Mouse (Mus musculus) embryo, embryonic 9.5 days (tissue): ENCODE measurements around the gene Tradd.
"Not testable (repeated sequence)": the region's sequence is repeated elsewhere in the genome, so short reads cannot be mapped to it uniquely, and the experiment has no call there.

Source experiments
- DNase-seq: peaks from one replicate; pipeline ENCODE4 v3.0.0-alpha.2; 2017; ENCODE audit errors: extremely low spot score

Tradd gene

DNA sequence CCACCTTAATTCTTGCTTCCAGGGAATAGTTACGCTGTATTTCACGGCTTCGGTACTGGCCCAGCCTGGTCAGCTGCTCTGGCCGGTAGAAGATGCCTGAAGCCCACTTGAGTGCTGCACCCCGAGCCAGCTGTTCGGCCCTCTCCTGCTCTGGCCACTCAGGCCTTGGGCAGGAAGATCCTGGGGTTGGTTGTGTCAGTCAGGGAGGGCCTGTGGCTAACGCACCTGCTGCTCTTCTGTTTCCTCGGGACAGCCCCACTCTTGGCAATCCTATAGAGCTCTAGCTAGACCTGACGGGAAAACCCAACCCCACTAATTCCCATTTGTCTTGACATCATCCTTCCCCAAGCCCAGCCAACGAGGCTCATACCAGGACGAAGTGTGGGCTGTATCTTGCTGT lies 30.8 kb upstream of the Tradd start:
- DNase-seq, result no peak

DNA sequence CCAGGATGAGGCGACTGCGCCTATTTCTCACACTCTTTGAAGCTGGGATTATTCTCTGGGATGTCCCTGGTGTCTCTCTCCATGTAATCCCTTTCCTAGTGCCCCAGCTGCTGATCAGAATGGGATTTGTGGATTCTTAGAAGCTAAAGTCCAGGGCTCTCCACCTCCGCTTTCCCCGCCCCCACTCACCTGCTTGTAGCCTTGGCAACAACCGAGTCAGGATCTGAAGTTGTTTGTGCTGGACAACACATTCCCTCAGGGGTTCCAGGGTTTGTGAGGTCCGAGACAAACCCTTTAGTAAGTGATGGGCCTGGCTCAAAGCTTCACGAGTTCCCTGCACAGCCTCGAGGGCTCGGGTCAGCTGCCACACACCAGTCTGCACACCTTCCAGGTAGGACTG lies 30.4 kb upstream of the Tradd start:
- no peak for DNase-seq

DNA sequence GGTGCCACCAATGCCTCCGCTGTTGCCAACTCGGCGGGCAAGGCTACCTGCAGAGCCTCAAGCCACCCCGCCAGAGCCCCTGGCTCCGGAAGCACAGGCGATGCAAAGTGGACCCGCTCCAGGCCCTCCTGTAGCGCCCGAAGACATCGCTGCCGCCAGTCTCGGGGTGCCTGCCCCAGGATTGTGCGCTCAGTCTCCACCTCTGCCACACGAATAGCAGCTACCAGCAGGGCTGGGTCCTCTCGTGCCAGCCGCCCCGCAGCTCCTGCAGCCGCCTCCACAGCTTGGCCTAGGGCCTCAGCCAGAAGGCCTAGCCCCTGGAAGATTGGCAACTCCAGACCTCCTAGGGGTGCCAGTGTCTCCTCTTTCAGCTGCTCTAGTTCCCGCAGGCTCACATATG lies 29.0 kb upstream of the Tradd start:
- DNase-seq, result no peak

DNA sequence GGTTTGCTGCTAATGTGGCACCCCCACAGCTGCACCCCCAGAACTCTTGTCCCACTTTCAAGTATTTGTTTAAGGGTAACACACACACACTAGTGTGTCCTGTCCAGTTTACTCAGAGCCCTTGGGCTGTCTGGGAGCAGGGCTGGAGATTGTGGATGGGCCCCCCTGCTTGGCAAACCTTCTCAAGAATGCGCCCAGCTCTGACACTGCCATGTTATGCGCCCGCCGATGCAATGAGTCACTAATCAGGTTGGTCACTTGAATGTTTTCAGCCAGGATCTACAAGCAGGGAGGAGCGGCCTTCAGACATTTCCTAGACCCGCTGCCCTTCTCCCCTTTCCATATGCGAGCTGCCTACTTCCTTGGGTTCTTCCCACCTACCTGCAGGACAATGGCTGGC lies 28.1 kb upstream of the Tradd start:
- DNase-seq, result no peak

DNA sequence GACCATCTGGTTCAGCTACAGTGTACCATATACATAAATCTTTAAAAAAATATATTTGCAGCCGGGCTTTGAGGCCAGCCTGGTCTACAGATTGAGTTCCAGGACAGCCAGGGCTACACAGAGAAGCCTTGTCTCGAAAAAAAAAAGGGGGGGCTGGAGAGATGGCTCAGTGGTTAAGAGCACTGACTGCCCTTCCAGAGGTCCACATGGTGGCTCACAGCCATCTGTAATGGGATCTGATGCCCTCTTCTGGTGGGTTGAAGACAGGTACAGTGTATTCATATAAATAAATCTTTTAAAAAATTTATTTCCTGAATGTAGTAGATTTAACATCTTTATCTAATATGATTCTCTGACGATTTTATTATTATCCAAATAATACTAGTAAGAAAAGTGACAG lies 27.4 kb upstream of the Tradd start:
- DNase-seq, result not testable (repeated sequence)

DNA sequence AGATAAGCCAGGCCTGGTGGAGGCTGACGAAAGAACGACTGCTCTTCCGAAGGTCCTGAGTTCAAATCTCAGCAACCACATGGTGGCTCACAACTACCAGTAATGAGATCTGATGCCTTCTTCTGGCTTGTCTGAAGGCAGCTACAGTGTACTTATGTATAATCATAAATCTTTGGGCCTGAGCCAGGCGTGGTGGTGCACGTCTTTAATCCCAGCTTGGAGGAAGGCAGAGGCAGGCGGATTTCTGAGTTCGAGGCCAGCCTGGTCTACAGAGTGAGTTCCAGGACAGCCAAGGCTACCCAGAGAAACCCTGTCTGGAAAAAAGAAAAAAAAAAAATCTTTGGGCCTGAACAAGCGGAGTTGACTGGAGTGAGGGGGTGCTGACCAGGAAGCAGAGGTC lies 27.0 kb upstream of the Tradd start:
- not testable (repeated sequence) for DNase-seq

DNA sequence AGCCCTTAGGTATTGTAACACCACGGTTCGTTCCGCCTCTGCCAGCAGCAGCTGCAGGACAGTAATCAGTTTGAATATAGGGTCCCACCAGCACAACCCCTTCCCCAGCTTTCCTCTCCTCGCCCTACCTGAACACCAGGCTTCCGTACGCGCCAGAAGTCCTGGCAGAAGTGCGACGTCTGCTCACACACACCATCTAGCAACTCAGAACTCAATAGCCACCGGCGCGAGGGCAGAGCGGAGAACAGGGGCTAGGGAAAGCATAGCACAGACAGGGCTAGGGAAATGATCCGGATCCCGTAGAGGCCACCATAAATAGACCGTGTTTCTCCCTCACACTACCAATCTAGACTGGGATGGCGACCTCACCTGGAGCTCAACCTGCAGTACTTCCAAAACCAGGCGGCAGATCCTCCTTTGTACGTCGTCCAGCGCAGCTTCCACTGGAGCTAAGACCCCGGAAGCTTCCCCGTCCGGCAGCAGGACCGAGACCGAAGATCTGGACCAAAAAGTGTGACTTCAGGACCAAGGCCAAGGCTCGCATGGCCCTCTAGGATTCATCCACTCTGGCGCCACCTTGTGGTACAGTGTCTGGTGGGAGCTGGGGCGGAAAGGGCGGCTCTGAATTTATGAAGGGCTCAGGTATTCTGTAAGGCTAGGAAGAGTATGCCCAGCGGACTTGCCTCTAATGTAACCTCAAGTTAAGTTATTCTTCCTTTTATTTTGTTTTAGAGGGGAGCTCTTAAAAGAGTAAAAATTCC lies 26.3 kb upstream of the Tradd start:
- DNase-seq, result peak; percentile 85

DNA sequence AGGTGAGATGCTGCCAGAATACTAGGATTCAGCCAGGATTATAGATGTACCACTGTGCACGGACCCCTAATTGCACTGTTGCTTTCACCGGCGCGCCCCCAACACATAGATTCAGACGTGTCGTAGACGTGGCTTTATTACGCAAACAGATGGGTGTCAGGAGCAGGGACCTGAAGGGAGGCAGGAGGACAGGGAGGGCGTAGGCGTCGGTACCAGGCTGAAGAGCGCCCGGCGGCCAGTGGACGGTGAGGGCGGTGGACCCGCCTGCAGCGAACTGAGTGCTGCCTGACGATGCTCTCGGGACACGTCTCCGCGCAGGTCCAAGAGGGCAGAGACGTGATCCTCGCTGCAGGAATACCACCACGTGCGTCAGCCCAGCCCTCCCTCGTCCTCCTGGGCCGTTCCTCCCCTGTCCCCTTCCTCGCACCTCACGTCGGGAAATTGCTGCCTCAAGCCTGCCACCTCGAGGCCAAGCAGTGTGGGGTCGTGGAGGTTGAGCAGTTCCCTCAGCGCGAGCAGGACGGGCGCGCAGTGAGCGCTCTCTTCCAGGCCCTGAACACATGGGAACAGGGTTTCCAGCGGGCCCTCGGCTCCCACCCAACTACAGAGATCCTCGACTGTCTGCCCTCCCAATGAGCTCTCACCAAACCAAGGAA lies 25.5 kb upstream of the Tradd start, which contains the start of gene 4931428F04Rik:
TSS of gene 4931428F04Rik (minus strand) at position 60 of the 656 bp plus-strand sequence.
- DNase-seq, result peak; percentile 62

DNA sequence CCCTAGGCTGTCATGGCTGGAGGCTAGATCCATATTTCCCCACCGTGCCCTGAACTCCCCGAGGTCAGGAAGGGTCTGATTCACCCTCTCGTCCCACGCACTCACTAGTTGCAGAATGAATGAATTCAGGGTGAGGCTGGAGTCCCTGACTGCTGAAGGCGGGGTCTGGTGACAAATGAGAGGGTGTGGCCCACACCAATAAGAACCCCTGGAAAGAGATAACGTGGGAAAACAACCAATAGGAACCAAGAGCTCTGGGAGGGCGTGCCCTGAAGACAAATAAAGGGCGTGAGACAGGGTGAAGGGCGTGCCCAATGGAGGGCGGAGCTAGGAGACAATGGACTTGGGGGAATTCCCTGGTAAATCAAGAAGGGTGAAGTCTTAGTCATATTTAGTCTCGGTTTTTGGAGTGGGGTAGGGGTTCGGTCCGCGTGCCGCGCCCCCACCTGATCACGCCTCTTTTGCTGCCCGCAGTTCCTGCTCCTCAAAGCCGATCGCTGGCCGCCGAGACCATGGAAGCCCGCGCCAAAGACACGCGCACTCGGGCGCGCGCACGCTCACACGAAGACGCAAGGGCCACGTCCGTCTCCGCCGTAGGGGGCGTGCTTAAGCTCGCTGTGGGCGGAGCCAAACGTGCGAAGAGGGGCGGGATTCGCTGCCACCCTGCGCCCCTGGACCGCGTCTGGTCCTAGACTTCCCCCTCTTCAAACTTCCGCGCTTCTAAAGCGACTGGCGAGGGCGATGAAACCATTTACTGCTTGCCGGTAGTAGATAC lies 24.7 kb upstream of the Tradd start:
- peak; percentile 94 for DNase-seq

DNA sequence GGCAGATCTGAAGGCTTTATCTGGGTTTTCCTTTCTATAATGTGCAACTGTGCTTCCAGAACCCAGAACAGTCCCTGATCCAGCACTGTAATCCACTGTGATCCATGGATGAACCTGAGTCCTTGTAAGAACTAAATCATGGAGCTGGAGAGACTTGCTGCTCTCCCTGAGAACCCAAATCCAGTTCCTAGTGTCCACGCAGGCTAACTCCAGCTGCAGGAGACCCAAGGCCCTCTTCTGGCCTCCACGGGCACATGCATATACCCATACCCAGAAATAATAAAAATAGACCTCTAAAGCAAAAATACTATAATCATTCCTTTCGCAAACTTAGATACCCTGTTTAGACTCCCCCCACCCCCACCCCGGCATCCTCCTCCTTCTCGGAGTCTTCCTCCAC lies 23.8 kb upstream of the Tradd start:
- no peak for DNase-seq

DNA sequence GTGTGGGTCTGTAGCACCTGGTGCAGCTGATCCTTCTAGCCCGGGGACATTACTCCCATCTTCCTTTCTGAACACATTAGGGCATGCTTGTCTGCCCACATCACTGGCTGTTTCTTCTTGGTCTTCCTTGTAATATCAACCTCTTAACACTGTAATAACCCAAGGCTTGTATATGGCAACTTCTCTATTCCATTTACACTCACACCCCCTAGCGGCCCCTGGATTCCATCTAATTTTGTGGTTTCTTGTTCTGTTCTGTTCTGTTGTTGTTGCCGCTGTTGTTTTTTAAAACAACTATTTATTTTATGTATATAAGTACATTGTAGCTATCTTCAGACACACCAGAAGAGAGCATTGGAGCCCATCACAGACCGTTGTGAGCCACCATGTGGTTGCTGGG lies 22.5 kb upstream of the Tradd start:
- no peak for DNase-seq

DNA sequence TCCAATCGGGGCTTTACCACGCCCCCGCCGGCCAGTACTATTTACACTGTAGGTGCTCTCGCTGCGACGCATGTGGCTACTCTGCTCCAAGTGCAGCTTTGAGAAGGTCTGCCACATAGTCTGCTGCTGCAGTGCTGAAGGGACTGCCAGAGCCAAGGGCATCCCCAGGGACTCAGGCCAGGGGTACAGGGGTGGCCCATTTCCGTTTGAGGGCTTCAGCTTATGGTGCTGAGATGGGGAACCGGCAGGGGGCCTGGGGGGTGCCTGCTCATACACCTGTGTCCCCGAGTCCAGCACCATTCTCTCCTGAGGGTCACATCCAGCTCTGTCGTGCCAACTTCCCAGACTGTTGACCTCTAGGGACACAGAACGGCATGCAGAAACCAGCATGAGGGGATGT lies 21.1 kb upstream of the Tradd start:
- no peak for DNase-seq

DNA sequence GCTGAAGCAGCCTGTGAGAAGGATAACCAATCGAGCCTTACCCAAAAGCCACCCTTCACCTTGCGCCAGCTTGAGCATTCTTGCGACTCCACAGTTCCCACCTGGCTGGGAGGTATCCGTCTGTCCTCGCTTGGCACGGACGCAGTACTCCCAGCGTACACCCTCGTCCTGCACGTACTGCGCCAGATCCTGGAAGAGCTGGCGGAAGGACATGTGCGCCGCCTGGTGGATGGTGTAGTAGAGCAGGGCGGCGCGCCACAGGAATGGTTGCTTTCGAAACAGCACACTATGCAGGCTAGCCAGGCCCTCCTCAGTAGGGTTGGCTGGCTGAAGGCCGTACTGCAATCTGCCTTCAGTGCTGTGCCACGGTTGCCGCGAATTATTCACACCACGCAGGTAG lies 18.7 kb upstream of the Tradd start:
- DNase-seq, result peak; percentile 42

DNA sequence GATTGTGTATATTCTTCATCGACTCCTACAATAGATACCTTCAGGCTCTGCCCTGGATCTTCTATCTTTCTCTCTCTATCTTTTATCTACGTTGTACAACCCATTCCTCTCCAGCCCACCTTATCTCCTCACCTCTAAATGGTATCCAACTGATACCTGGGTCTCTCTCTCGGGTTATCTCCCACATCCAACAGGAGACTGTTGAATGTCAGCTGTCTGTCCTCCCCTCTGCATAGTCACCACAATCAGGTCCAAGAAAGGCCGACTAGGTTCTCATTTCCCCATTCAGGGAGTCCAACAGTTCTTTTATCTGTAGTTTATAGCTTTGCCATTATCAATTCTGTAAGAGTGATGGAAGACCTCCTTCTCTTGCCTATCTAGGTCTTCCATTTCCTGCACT lies 17.8 kb upstream of the Tradd start:
- DNase-seq, result no peak

DNA sequence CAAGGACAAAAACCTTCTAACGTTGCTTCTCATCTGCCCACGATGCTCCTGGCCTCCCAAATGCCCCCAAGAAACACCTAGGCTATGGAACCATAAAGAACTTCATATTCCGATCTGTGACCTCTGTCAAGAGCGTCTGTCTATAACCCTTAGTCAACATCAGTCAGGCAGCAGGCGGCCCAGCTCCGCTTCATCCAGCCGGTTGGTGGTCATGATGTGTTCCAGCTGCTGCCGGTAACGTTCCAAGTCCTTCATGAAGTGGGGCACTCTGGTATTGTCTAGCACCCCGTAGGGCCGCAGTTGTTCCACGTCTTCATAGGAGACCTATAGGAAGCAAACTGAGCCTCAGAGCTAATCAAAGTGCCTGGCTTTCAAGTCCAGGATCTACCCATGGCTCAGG lies 17.4 kb upstream of the Tradd start:
- DNase-seq, result no peak

DNA sequence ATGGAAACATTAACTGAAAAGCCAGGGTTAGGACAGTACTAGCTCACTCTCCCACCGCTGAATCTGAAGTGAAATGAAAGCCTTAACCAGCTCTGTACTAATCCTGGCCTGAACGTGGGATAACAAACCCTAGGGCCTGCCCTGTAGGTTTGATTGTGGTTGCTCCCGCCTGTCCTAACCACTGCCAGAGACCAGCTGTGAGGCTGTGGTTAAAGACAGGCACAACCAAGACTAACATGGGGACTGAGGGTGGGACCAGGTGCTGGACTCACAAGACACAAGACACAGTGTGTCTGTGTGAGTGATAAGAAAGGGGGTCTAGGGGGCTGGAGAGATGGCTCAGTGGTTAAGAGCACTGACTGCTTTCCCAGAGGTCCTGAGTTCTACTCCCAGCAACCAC lies 16.2 kb upstream of the Tradd start:
- no peak for DNase-seq

DNA sequence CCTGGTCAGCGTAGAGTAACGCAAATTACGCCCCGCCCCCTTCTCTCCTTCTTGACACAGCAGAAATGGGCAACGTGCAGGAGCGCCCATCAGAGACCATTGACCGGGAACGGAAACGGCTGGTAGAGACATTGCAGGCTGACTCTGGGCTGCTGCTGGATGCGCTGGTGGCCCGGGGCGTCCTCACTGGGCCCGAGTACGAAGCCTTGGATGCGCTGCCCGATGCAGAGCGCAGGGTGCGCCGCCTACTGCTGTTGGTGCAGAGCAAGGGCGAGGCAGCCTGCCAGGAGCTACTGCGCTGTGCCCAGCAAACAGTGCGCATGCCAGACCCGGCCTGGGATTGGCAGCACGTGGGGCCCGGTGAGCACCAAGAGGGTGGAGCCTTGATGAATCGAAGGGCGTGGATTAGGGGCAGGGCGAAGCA lies 14.5 kb upstream of the Tradd start:
- no peak for DNase-seq

DNA sequence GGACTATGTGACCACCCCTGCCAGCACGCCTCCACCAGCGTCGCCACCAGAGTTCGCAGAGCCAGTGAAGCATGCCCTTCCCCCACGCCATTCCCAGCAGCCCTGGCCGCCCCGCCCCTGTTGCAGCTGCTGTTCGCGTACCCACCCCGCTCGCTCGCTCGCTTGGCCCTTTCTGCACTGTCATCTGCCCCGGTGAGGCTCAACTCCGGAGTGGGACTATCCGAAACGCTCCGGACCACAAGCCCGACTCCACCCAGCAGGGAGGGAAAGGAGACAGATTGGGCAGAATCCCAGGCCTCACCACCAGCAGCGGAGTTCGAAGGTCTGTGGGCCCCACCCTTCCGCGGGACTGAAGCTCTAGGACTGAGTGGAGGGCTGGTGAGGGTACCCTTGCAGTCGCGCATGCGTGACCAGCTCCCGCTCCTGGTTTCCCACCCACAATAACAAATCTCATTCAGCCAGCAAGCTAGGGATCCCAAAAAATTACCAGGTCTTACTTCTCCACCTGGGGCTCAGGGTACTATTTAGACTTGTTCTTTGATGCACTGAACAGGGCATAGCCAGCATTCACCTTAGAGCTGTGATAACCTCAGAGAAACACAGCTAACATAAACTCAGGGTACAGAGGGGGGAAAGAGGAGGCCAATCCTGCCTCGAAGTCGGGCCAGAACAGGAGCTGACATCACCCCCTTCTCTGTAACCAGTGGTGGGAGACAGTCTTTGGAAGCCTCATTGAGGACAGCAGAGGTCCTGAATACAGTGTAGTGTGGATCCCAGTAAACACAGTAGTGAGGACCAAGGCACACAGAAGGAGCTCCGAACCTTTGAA lies 12.1 kb upstream of the Tradd start:
- no peak for DNase-seq

DNA sequence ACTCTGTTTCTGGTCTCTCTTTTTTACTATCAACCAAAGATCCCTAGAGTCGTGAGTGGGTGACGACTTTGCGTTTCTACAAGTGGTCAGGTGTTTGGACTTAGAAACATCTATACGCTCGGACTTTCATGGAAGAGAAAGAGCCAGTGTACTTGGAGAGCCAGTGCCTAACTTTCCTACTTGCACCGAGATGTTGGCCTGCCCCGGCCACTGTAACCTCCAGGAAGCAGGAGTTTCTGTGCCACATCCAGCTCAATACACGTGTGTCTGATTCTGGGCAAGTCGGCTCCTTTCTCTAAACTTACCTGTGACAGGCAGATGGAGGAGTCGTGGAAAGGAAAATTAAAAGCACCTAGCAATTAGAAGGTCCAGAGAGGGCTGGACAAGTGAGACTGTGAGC lies 11.4 kb upstream of the Tradd start, which contains the start of gene Nol3:
TSS of gene Nol3 (plus strand) at position 301 of the 400 bp plus-strand sequence.
- no peak for DNase-seq

DNA sequence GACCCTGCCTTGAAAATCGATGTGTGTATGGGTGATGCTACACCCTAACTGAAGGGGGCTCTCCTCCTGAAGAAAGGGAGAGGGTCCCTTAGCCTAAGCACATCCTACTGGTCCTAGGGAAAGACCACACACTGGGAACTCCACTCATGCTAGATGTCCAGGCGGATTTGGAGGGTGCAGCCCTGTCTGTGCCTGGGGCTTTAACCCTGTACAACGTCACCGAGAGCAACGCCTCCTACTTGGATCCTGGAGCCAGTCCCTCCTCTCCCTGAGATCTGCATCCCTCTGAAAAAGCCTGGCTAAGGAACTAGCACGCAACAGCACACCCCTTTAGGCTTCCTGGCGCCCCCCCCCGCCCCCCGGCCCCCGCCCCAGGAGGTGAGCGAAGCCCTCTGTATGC lies 11.0 kb upstream of the Tradd start:
- no peak for DNase-seq

DNA sequence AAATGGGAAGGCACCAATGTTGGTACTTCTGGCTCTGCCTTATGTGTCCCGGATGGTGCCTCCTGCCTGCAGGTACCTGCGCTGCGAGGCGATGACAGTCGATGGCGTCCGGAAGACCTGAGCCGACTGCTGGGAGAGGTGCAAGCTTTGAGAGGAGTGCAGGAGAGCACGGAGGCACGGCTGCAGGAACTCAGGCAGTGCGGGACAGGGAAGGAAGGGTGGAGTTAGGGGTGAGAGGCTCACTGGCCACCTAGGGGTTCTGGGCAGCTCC lies 6.4 kb upstream of the Tradd start:
- no peak for DNase-seq
